Mouse (Mus musculus): ENCODE data around the gene Ifnk.

DNA sequence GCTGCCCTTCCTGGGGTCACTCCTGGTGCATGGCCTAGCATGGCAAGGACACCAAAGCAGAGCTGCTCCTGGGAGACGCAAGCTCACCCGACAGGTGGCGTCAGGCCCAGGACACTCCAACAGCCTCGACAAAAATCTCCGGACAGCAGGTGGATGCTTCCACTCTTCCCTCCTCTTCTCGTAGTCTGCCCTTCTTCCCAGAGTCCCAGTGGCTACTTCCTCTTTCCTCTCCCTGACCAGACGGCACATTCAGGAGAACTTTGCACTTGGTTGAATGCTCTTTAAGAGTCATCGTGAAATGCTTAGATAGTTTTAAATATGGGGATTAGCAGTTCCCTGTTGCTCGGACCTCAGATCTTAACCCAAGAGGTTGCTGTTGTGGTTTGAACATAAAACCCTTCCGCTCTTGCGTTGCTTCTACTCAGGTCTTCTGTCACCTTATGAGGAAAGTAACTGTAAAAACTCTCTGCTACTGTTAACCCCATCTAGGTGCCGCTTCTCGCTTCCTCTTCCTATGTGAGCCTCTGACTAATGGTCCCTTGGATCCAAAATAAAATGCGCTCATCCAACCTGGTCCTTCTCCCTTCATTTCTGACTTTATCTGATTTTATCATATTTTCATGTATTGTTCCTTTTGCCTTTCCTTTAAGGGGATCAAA is 46.6 kb upstream of the Ifnk start:
- TF ChIP-seq CTCF (IDR thresholded peaks at IDR 0.05; ENCODE audit: borderline replicate concordance, extremely low read depth, insufficient read depth, insufficient read length) (no peak), POLR2A (IDR thresholded peaks at IDR 0.05; ENCODE audit: borderline replicate concordance, extremely low read depth, insufficient read depth, insufficient read length, poor library complexity, severe bottlenecking) (no peak)
